Mouse (Mus musculus): ENCODE measurements around the gene Mapkbp1. TPM values are rescaled to one million over a fixed set of nuclear protein-coding genes. Genes with fewer than 3 reads are reported as not detected.

Mapkbp1 gene
- total RNA-seq, 1 experiment from 2014 or later: 3.2 TPM

- ATAC-seq (replicated peaks; ENCODE audit: insufficient number of reproducible peaks, low FRiP score, low TSS enrichment, poor library complexity, severe bottlenecking): no peak
Observed at GRCm38 (mm10) chr2:120003970-120004369, 31.5 kb downstream of the Mapkbp1 start.

GRCm38 (mm10) chr2:120006696-120007095, 34.2 kb downstream of the Mapkbp1 start:
- ATAC-seq (replicated peaks; ENCODE audit: insufficient number of reproducible peaks, low FRiP score, low TSS enrichment, poor library complexity, severe bottlenecking): no peak

- no peak for ATAC-seq (replicated peaks; ENCODE audit: insufficient number of reproducible peaks, low FRiP score, low TSS enrichment, poor library complexity, severe bottlenecking)
Observed at GRCm38 (mm10) chr2:120007680-120008210, 35.2 kb downstream of the Mapkbp1 start.

GRCm38 (mm10) chr2:120008672-120009071, 36.2 kb downstream of the Mapkbp1 start:
- peak; percentile 76 for ATAC-seq (replicated peaks; ENCODE audit: insufficient number of reproducible peaks, low FRiP score, low TSS enrichment, poor library complexity, severe bottlenecking)

- ATAC-seq (replicated peaks; ENCODE audit: insufficient number of reproducible peaks, low FRiP score, low TSS enrichment, poor library complexity, severe bottlenecking): peak; percentile 51; the same call in 1 of the 2 replicates
Observed at GRCm38 (mm10) chr2:120011462-120012200, 39.1 kb downstream of the Mapkbp1 start.

GRCm38 (mm10) chr2:120012924-120013323, 40.4 kb downstream of the Mapkbp1 start:
- ATAC-seq (replicated peaks; ENCODE audit: insufficient number of reproducible peaks, low FRiP score, low TSS enrichment, poor library complexity, severe bottlenecking): no peak

- no peak for ATAC-seq (replicated peaks; ENCODE audit: insufficient number of reproducible peaks, low FRiP score, low TSS enrichment, poor library complexity, severe bottlenecking)
Observed at GRCm38 (mm10) chr2:120013831-120014486, 41.5 kb downstream of the Mapkbp1 start.

GRCm38 (mm10) chr2:120015882-120016281, 43.4 kb downstream of the Mapkbp1 start:
- no peak for ATAC-seq (replicated peaks; ENCODE audit: insufficient number of reproducible peaks, low FRiP score, low TSS enrichment, poor library complexity, severe bottlenecking)

- no peak for ATAC-seq (replicated peaks; ENCODE audit: insufficient number of reproducible peaks, low FRiP score, low TSS enrichment, poor library complexity, severe bottlenecking)
Observed at GRCm38 (mm10) chr2:120017599-120017998, 45.1 kb downstream of the Mapkbp1 start.

GRCm38 (mm10) chr2:120024337-120024736, 51.8 kb downstream of the Mapkbp1 start:
- no peak for ATAC-seq (replicated peaks; ENCODE audit: insufficient number of reproducible peaks, low FRiP score, low TSS enrichment, poor library complexity, severe bottlenecking)

GRCm38 (mm10) chr2:120026984-120027949, 54.8 kb downstream of the Mapkbp1 start, which contains the start of the genes Jmjd7 and Gm28042:
Gene Jmjd7 (plus strand): TSS chr2:120027483.
Gene Gm28042 (plus strand): TSS chr2:120027493.
- peak; percentile 90 for ATAC-seq (replicated peaks; ENCODE audit: insufficient number of reproducible peaks, low FRiP score, low TSS enrichment, poor library complexity, severe bottlenecking)

- no peak for ATAC-seq (replicated peaks; ENCODE audit: insufficient number of reproducible peaks, low FRiP score, low TSS enrichment, poor library complexity, severe bottlenecking)
Observed at GRCm38 (mm10) chr2:120027950-120028331, 55.4 kb downstream of the Mapkbp1 start.

- ATAC-seq (replicated peaks; ENCODE audit: insufficient number of reproducible peaks, low FRiP score, low TSS enrichment, poor library complexity, severe bottlenecking): no peak
Observed at GRCm38 (mm10) chr2:120030380-120030779, 57.9 kb downstream of the Mapkbp1 start.

GRCm38 (mm10) chr2:120032726-120033467, 60.4 kb downstream of the Mapkbp1 start, which contains the start of gene Pla2g4b:
Gene Pla2g4b (plus strand): TSS chr2:120033417.
- no peak for ATAC-seq (replicated peaks; ENCODE audit: insufficient number of reproducible peaks, low FRiP score, low TSS enrichment, poor library complexity, severe bottlenecking)

- no peak for ATAC-seq (replicated peaks; ENCODE audit: insufficient number of reproducible peaks, low FRiP score, low TSS enrichment, poor library complexity, severe bottlenecking)
Observed at GRCm38 (mm10) chr2:120033726-120034125, 61.2 kb downstream of the Mapkbp1 start.

GRCm38 (mm10) chr2:120037744-120038143, 65.2 kb downstream of the Mapkbp1 start:
- ATAC-seq (replicated peaks; ENCODE audit: insufficient number of reproducible peaks, low FRiP score, low TSS enrichment, poor library complexity, severe bottlenecking): no peak

- ATAC-seq (replicated peaks; ENCODE audit: insufficient number of reproducible peaks, low FRiP score, low TSS enrichment, poor library complexity, severe bottlenecking): no peak
Observed at GRCm38 (mm10) chr2:120040991-120041390, 68.5 kb downstream of the Mapkbp1 start.

- no peak for ATAC-seq (replicated peaks; ENCODE audit: insufficient number of reproducible peaks, low FRiP score, low TSS enrichment, poor library complexity, severe bottlenecking)
Observed at GRCm38 (mm10) chr2:120044101-120044603, 71.7 kb downstream of the Mapkbp1 start.
